Mouse (Mus musculus) kidney, adult 2 months (tissue): ENCODE measurements at regions not wholly inside any gene's neighbourhood (a gene's known extent, or its start where the extent isn't known, plus 50 kb on each side); places are given as distances from the start of the nearest gene placed in this dataset.

ENCODE experiments used
- DNase-seq: peaks from one replicate; pipeline ENCODE4 v3.0.0; 2021
- H3K27ac ChIP-seq: fragments of 200-500 bp; 2 replicates; pipeline ENCODE4 v1.5.1; 2012; ENCODE audit warnings: low read depth, low read length, control low read depth, inconsistent platforms; ENCODE audit not compliant: insufficient read depth
- H3K27me3 ChIP-seq: fragments of 200-500 bp; replicated peaks from 2 replicates; pipeline ENCODE4 v1.6.1; 2012; ENCODE audit warnings: mild to moderate bottlenecking, moderate library complexity, low read length, inconsistent platforms; ENCODE audit not compliant: control insufficient read depth, insufficient read depth
- H3K36me3 ChIP-seq: fragments of 200-500 bp; 2 replicates; pipeline ENCODE4 v1.6.1; 2012; ENCODE audit warnings: mild to moderate bottlenecking, moderate library complexity, low read length, inconsistent platforms; ENCODE audit not compliant: control insufficient read depth, insufficient read depth
- H3K4me1 ChIP-seq: fragments of 200-500 bp; 2 replicates; pipeline ENCODE4 v1.6.1; 2011; ENCODE audit warnings: low read length; ENCODE audit not compliant: control insufficient read depth, insufficient read depth
- H3K4me3 ChIP-seq: fragments of 200-500 bp; 2 replicates; pipeline ENCODE4 v1.5.1; 2011; ENCODE audit warnings: mild to moderate bottlenecking, low read depth, low read length, control low read depth; ENCODE audit not compliant: insufficient read depth
- CTCF ChIP-seq: fragments of 200-500 bp; conservative IDR thresholded peaks from 2 replicates; pipeline ENCODE4 v1.5.1; 2011; ENCODE audit warnings: low read depth, mild to moderate bottlenecking, control low read depth, low read length, moderate library complexity, mixed read lengths; ENCODE audit not compliant: insufficient read depth, insufficient read length
- POLR2A ChIP-seq: fragments of 200-500 bp; IDR thresholded peaks from one replicate; pipeline ENCODE4 v1.6.1; 2011; ENCODE audit warnings: low read depth, low read length, control low read depth
- WGBS: fragments of 180-500 bp; shearing (Covaris S2); methylation state at CpG from one replicate; pipeline ENCODE4 v1.1.7; 2018; 5-methylcytosine and 5-hydroxymethylcytosine counted together

- Histone ChIP-seq H3K4me1 (no peaks in the 10 kb centered on the region), H3K36me3 (no peaks in the 10 kb centered on the region), H3K27ac (no peak overlapping the region), H3K4me3 (no peak overlapping the region), H3K27me3 (no peaks in the 10 kb centered on the region)
- TF ChIP-seq CTCF (no peak), POLR2A (no peak)
- 69% methylated on average over 4 of the region's 4 CpGs for WGBS
- no peak for DNase-seq
Observed at GRCm38 (mm10) chr5:119464553-119464952, 205.9 kb upstream of the Tbx3 start.

GRCm38 (mm10) chr5:119467346-119468085 is 203.0 kb upstream of the Tbx3 start:
- no peak overlapping the region for H3K4me3 ChIP-seq
- H3K36me3 ChIP-seq = no peaks in the 10 kb centered on the region
- no peak overlapping the region for H3K27ac ChIP-seq
- no peaks in the 10 kb centered on the region; the same call in 1 of the 2 replicates for H3K27me3 ChIP-seq
- no peak for DNase-seq
- no peak for TF ChIP-seq POLR2A
- TF ChIP-seq CTCF = no peak
- WGBS = 62% methylated on average over 13 of the region's 13 CpGs
- no peaks in the 10 kb centered on the region for H3K4me1 ChIP-seq

- H3K36me3 ChIP-seq = no peaks in the 10 kb centered on the region
- no peak overlapping the region for H3K27ac ChIP-seq
- peak; percentile 51 for DNase-seq
- no peak overlapping the region for H3K4me3 ChIP-seq
- H3K27me3 ChIP-seq = no peaks in the 10 kb centered on the region
- TF ChIP-seq POLR2A = no peak
- H3K4me1 ChIP-seq = no peaks in the 10 kb centered on the region
- WGBS = 71% methylated on average over 2 of the region's 2 CpGs
Observed at GRCm38 (mm10) chr5:119477926-119478325, 192.5 kb upstream of the Tbx3 start.

- WGBS = 76% methylated on average over 4 of the region's 4 CpGs
- Histone ChIP-seq H3K27me3 (no peaks in the 10 kb centered on the region), H3K4me1 (no peaks in the 10 kb centered on the region), H3K36me3 (no peaks in the 10 kb centered on the region), H3K27ac (no peak overlapping the region), H3K4me3 (no peak overlapping the region)
- no peak for DNase-seq
- TF ChIP-seq POLR2A = no peak
- TF ChIP-seq CTCF = no peak
Observed at GRCm38 (mm10) chr5:119478331-119478730, 192.1 kb upstream of the Tbx3 start.

- Histone ChIP-seq H3K4me3 (no peak overlapping the region), H3K4me1 (no peaks in the 10 kb centered on the region), H3K27ac (no peak overlapping the region), H3K36me3 (no peaks in the 10 kb centered on the region), H3K27me3 (no peaks in the 10 kb centered on the region)
- WGBS = 24% methylated on average over 28 of the region's 28 CpGs
- TF ChIP-seq POLR2A (no peak), CTCF (no peak)
- DNase-seq = no peak
Observed at GRCm38 (mm10) chr5:119480191-119481190, 190.0 kb upstream of the Tbx3 start.

- Histone ChIP-seq H3K36me3 (no peaks in the 10 kb centered on the region), H3K4me3 (no peak overlapping the region), H3K27me3 (no peaks in the 10 kb centered on the region), H3K4me1 (no peaks in the 10 kb centered on the region), H3K27ac (no peak overlapping the region)
- 72% methylated on average over 8 of the region's 8 CpGs for WGBS
- DNase-seq = no peak
- TF ChIP-seq POLR2A = no peak
- no peak for TF ChIP-seq CTCF
Observed at GRCm38 (mm10) chr5:119483706-119484105, 186.8 kb upstream of the Tbx3 start.

- Histone ChIP-seq H3K27me3 (no peaks in the 10 kb centered on the region), H3K27ac (no peak overlapping the region), H3K4me1 (no peaks in the 10 kb centered on the region), H3K4me3 (no peak overlapping the region), H3K36me3 (no peaks in the 10 kb centered on the region)
- TF ChIP-seq POLR2A (no peak), CTCF (no peak)
- DNase-seq = no peak
Observed at GRCm38 (mm10) chr5:119486196-119486595, 184.3 kb upstream of the Tbx3 start.
